Mouse (Mus musculus) kidney, adult 18-20 months (tissue): ENCODE results near the gene Magi1.

ENCODE experiments used
- DNase-seq: peaks from one replicate; pipeline ENCODE4 v3.0.0; 2021

The Magi1 gene

GRCm38 (mm10) chr6:94103581-94103980 is 180.1 kb downstream of the Magi1 start:
- no peak for DNase-seq

GRCm38 (mm10) chr6:94101256-94101655 is 182.5 kb downstream of the Magi1 start:
- no peak for DNase-seq

GRCm38 (mm10) chr6:94094924-94095685 is 188.6 kb downstream of the Magi1 start:
- DNase-seq: no peak

- no peak for DNase-seq
Observed at GRCm38 (mm10) chr6:94092969-94093597, 190.6 kb downstream of the Magi1 start.

- no peak for DNase-seq
Observed at GRCm38 (mm10) chr6:94092500-94092899, 191.2 kb downstream of the Magi1 start.

DNA sequence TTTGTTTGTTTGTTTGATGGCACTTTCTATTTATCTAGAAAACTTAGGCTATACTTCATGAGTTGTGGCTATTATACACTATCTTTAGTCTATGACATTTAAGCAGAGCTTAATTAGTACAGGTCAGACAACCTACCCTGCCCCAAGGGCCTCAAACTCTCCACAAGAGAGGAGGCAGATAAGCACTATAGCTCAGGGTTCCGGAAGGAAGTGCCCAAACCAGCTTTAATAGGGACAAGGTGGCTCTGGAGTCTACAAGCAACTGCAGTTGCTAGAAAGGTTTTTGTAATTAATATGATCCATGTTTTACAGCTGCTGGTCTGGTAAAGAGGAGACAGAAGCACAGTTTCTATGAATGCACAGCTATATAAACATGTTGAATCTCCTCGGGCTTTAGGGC is 196.9 kb downstream of the Magi1 start:
- no peak for DNase-seq

GRCm38 (mm10) chr6:94084752-94085151 is 199.0 kb downstream of the Magi1 start:
- DNase-seq: no peak

DNA sequence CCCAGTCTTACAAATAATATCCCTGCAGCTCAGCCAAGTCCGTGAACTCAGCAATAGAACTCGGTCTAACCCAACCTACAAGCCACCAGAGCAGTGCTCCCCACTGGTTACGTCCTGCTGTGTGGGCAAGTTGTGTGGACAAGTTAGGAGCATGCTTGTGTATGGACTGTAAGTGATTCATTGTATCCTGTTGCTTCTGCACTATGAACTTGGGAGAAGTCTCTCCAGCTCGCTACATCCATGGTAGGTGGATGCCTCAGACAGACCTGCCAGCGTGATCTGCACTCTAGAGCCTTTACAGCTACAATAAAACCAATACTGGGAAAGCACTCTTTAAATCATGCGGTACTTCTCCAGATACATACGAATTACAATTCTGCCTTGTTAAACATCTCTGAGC is 200.3 kb downstream of the Magi1 start:
- no peak for DNase-seq

- peak; percentile 70 for DNase-seq
Observed at GRCm38 (mm10) chr6:94080933-94081545, 202.7 kb downstream of the Magi1 start.

- no peak for DNase-seq
Observed at GRCm38 (mm10) chr6:94078934-94079333, 204.8 kb downstream of the Magi1 start.

GRCm38 (mm10) chr6:94077013-94077412 is 206.7 kb downstream of the Magi1 start:
- no peak for DNase-seq

- no peak for DNase-seq
Observed at GRCm38 (mm10) chr6:94075990-94076389, 207.7 kb downstream of the Magi1 start.

DNA sequence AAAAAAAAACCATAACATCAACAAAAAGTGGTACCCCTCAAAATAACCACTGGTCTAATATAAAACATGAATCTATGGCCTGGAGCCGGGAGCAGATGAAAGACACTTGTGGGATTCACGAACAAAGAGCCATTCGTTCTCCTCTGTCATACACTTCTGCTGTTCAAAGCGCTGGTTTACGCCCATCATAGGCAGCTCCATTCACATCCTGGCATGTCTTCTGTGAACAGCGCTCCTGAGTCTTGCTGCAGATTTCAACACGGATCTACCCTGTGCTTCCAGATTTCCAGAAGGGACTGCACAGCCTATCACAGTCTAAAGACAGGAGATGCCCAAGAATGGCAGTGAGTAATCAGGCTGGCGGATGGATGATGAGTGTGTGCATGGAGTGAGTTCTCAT is 208.5 kb downstream of the Magi1 start:
- DNase-seq: no peak

DNA sequence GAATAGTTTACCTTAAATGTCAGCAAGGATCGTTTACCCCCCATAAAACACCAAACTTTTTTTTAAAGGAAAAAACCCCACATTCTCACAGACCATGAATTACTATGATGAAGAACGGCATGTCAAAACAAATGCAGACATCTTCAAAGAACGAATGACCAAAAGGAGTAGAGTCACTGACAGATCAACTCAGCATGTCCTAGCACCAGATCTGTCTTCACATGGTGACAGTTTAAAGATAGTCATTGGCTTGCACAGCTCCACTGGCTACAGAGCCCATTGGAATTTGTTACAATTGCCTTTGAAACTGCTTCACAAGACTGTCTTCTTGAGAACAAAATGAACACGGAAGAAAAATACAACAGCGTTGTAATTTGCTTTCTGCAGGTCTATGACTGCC is 212.0 kb downstream of the Magi1 start:
- no peak for DNase-seq

GRCm38 (mm10) chr6:94070702-94071101 is 213.0 kb downstream of the Magi1 start:
- no peak for DNase-seq

DNA sequence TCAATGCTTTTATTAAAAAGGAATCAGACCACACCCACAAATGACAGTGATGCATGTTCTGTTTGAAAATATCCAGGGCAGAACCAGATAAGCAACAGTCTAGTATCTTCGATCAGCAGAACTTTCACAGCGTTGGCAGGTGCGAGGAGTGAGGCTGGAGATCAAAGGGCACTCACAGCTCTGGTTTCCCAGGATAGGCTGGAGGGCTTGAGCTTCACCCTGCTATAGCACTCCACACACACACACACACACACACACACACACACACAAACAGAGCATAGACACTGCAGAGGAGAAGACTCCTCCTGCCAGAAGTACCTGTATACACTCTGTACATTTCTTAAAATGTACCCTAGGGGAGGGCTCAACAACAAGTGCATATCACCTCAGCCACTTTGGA is 214.3 kb downstream of the Magi1 start:
- no peak for DNase-seq

DNA sequence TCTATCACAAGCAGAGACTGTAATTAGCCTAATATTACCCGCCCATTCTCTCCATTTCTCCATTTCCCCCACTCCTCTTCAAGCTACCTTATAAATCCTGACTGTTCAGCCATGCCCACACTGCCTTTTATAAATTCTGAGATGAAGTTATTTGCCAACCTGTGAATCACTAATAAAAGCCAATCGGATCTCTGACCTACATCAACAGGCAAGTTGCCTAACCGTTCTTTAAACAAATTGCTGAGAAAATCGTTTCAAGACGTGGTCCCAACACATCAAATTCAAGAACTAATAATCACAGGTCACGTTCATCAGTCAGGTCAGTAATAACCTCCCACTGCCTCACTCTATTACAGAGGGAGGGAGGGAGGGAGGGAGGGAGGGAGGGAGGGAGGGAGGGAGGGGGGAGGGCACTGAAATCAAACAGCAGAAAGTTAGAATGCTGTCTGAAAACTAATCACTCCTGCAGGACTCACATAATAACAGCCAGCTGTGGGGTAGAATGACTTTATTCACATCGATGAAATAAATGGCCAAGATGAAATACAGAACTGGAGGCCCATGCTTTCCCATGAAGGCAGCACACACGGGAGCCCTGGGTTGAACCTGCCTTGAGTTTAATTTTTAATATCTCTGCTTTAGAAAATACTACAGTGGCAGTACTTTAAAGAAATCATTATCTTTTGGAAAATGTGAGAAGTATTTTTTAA is 215.8 kb downstream of the Magi1 start:
- DNase-seq: no peak

DNA sequence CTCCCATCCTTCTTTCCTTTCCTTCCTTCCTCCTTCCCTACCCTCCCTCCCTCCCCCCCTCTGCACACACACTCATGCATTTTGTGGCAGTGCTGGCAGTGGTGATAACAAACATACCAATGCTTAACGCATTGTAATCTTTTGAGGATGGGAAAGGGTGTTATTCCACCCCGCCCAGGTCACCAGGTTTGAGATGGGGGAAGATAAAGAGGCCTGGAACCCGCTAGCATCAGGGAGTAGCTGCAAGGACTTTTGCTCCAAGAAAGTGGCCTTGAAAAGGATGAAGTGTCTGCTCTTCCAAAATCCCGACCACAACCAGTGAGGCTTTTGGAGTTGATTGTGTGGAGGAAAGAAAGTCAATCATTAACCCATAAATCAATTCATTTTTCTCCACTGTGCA is 218.9 kb downstream of the Magi1 start:
- DNase-seq: no peak

GRCm38 (mm10) chr6:94063542-94063941 is 220.2 kb downstream of the Magi1 start:
- no peak for DNase-seq

- DNase-seq: no peak
Observed at GRCm38 (mm10) chr6:94061424-94061980, 222.2 kb downstream of the Magi1 start.

DNA sequence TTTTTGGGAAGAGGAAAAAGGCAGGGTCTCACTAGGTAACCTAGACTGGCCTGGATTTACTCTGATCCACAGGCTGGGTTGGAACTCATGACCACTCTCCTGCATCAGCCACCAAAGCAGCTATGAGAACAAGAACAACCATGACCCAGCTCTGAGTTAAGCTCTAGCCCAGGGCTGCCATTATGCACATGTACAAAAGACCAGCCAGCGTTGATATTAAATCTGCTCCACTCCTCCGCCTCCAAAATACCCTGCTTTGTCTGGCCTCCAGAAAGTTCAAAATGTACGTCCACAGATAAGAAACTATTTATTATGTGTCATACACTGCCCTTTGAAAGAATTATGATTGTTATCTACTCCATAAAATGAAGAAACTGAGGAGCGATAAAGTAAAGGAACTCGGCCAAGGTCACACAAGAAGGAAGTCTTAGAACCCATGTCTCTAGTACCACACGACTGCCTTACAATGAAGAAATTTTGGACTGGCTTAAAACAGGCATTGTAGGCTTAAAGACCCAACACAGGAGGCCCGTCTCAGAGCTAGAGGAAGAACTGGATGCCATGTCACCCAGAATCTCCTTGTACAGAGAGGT is 223.0 kb downstream of the Magi1 start:
- DNase-seq: no peak

- DNase-seq: no peak
Observed at GRCm38 (mm10) chr6:94059090-94059489, 224.6 kb downstream of the Magi1 start.

GRCm38 (mm10) chr6:94053920-94054319 is 229.8 kb downstream of the Magi1 start:
- DNase-seq: peak; percentile 48
